Mouse (Mus musculus) kidney, embryonic 15.5 days (tissue): ENCODE results near the gene Nkd2. TPM values are rescaled to one million over a fixed set of nuclear protein-coding genes. Genes with fewer than 3 reads are reported as not detected.
A peak's percentile ranks its signal among the peaks of the same experiment; 100 is the strongest.

ENCODE experiments used
- ATAC-seq: fragments of 200-750 bp; cut with Nextera tagmentation; replicated peaks from 2 replicates; pipeline ENCODE4 v1.8.0; 2017; ENCODE audit warnings: moderate TSS enrichment; ENCODE audit not compliant: low FRiP score
- H3K27ac ChIP-seq: fragments of 300-500 bp; sonication (generic); 2 replicates; pipeline ENCODE4 v1.5.1; 2015; ENCODE audit warnings: mild to moderate bottlenecking, inconsistent platforms
- H3K27me3 ChIP-seq: fragments of 300-500 bp; sonication (generic); 2 replicates; pipeline ENCODE4 v1.6.1; 2015; ENCODE audit warnings: inconsistent platforms
- H3K36me3 ChIP-seq: fragments of 300-500 bp; sonication (generic); 2 replicates; pipeline ENCODE4 v1.6.1; 2015; ENCODE audit warnings: inconsistent platforms
- H3K4me1 ChIP-seq: fragments of 300-500 bp; sonication (generic); 2 replicates; pipeline ENCODE4 v1.6.1; 2015; ENCODE audit warnings: inconsistent platforms
- H3K4me2 ChIP-seq: fragments of 300-500 bp; sonication (generic); 2 replicates; pipeline ENCODE4 v1.6.1; 2015; ENCODE audit warnings: moderate library complexity, mild to moderate bottlenecking, inconsistent platforms
- H3K4me3 ChIP-seq: fragments of 300-500 bp; sonication (generic); replicated peaks from 2 replicates; pipeline ENCODE4 v1.5.1; 2015; ENCODE audit warnings: mild to moderate bottlenecking, inconsistent platforms
- H3K9ac ChIP-seq: fragments of 300-500 bp; sonication (generic); 2 replicates; pipeline ENCODE4 v1.6.1; 2015; ENCODE audit warnings: mild to moderate bottlenecking, inconsistent platforms
- H3K9me3 ChIP-seq: fragments of 300-500 bp; sonication (generic); replicated peaks from 2 replicates; pipeline ENCODE4 v1.6.1; 2016; ENCODE audit warnings: inconsistent platforms
- WGBS: fragments of 180-500 bp; shearing (Covaris S2); methylation state at CpG from one replicate; pipeline ENCODE4 v1.1.7; 2015; ENCODE audit warnings: mixed read lengths; 5-methylcytosine and 5-hydroxymethylcytosine counted together
- polyA plus RNA-seq: library from polyadenylated mRNA; unstranded; fragments of >200 nt; fragmentation: Nextera tagmentation; extraction: Ambion mirVana; gene quantifications from 2 replicates; pipeline ENCODE4 v1.2.1, GENCODE M21; 2015

The Nkd2 gene
- polyA plus RNA-seq, 1 experiment from 2014 or later: 6.2 TPM

- no peaks in the 10 kb centered on the region for H3K27me3 ChIP-seq
- H3K36me3 ChIP-seq: no peaks in the 10 kb centered on the region
- no peak overlapping the region for H3K4me3 ChIP-seq
- peak; percentile 81 for ATAC-seq
- no peak overlapping the region for H3K9ac ChIP-seq
- 36% methylated on average over 4 of the region's 4 CpGs for WGBS
- no peak overlapping the region for H3K4me2 ChIP-seq
- peaks cover 84% of the 10 kb centered on the region for H3K4me1 ChIP-seq
- H3K27ac ChIP-seq: peak overlapping the region; percentile 77
- no peaks in the 10 kb centered on the region for H3K9me3 ChIP-seq
Measured at GRCm38 (mm10) chr13:73769916-73770682, 77.3 kb downstream of the Nkd2 start.

Other genes starting within 250 kb of the Nkd2 start
- 123 and 133 TPM in 2 replicates for gene Clptm1l, start 243.6 kb downstream of the Nkd2 start, polyA plus RNA-seq
- 6.5 and 7.3 TPM in 2 replicates for gene Tert, start 220.7 kb downstream of the Nkd2 start, polyA plus RNA-seq
- 19.0 and 19.2 TPM in 2 replicates for gene Slc6a18, start 169.6 kb downstream of the Nkd2 start, polyA plus RNA-seq
- gene Slc6a19, start 142.8 kb downstream of the Nkd2 start, polyA plus RNA-seq: 0.78 and 1.6 TPM in 2 replicates
- 22.1 and 26.1 TPM in 2 replicates for gene Slc12a7, start 114.5 kb downstream of the Nkd2 start, polyA plus RNA-seq
- gene Trip13, start 90.2 kb upstream of the Nkd2 start, polyA plus RNA-seq: 43.0 and 43.9 TPM in 2 replicates
- 47.8 and 48.1 TPM in 2 replicates for gene Brd9, start 90.2 kb upstream of the Nkd2 start, polyA plus RNA-seq
- not detected in 2 replicates for gene Zdhhc11, start 116.2 kb upstream of the Nkd2 start, polyA plus RNA-seq
- gene Tppp, start 161.8 kb upstream of the Nkd2 start, polyA plus RNA-seq: 0.60 and 0.66 TPM in 2 replicates
- 15.2 and 16.5 TPM in 2 replicates for gene Cep72, start 214.7 kb upstream of the Nkd2 start, polyA plus RNA-seq